Mouse (Mus musculus) embryonic fibroblast, embryonic 13.5 days (primary cell): ENCODE results near the gene Thegl. TPM values are rescaled to one million over a fixed set of nuclear protein-coding genes. Genes with fewer than 3 reads are reported as not detected.

ENCODE experiments used
- H3K27ac ChIP-seq: 2 replicates; pipeline ENCODE4 v1.5.1; 2012; ENCODE audit warnings: low read length, control low read depth, inconsistent platforms; ENCODE audit not compliant: insufficient read depth
- H3K4me1 ChIP-seq: 2 replicates; pipeline ENCODE4 v1.6.1; 2011; ENCODE audit warnings: low read length; ENCODE audit not compliant: control insufficient read depth, insufficient read depth
- H3K4me3 ChIP-seq: 2 replicates; pipeline ENCODE4 v1.5.1; 2011; ENCODE audit warnings: mild to moderate bottlenecking, control low read depth, low read length; ENCODE audit not compliant: insufficient read depth
- CTCF ChIP-seq: IDR thresholded peaks from 2 replicates; pipeline ENCODE4 v1.5.1; 2011; ENCODE audit warnings: mild to moderate bottlenecking, control low read depth, low read length, moderate library complexity, borderline replicate concordance; ENCODE audit not compliant: insufficient read depth
- POLR2A ChIP-seq: IDR thresholded peaks from 2 replicates; pipeline ENCODE4 v1.6.1; 2011; ENCODE audit warnings: low read depth, mild to moderate bottlenecking, control low read depth, low read length, moderate library complexity
- polyA plus RNA-seq: library from polyadenylated mRNA; stranded (reverse); fragments of >200 nt; gene quantifications from 2 replicates; pipeline ENCODE4 v1.2.4, GENCODE M21; 2011; ENCODE audit warnings: low read depth; ENCODE audit not compliant: missing spikeins, insufficient read length

Thegl gene
- polyA plus RNA-seq, 1 experiment = not detected

DNA sequence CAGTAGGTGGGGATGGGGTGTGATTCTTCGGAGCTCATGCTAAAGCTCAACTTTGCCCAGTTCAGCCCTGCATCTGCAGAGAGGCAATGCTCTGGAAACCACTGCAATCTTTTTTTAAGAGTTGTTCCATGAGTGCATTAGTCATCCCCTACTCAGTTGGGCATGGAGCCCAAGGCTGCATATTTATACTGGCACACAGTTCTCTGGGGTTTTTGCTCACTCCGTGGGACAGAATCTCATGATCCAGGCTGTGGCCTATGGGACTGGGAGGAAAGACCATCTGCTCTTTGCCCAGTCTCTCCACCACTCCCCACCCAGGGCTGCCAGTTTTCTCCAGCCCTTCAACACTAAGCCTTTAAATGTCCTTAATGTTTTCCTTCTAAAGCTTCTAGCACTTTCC lies 59.1 kb downstream of the Thegl start:
- Histone ChIP-seq H3K4me1 (peaks cover 7% of the 10 kb centered on the region), H3K27ac (peak overlapping the region; percentile 86), H3K4me3 (no peak overlapping the region)
- TF ChIP-seq CTCF (no peak), POLR2A (no peak)

DNA sequence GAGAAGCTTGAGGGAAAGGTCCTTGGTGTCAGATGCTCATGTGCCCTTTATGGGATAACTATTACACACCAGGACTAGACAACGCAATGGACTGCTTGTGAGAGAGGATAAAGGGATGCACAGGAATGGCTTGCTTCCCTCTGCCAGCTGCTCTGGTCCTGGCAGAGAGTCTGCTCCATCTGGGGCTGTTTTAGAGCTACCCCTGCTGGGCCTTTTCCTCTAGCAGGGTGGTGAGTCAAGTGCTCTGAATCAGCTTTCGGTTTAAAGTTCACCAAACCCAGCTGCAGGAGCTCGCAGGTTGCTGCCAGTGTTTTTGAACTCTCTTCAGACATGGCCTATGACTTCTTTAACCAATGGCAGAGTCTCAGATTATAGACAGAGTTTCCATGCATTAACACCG lies 60.1 kb downstream of the Thegl start:
- H3K27ac ChIP-seq = peak overlapping the region; percentile 86
- TF ChIP-seq POLR2A (no peak), CTCF (no peak)
- no peak overlapping the region for H3K4me3 ChIP-seq
- H3K4me1 ChIP-seq = peaks cover 10% of the 10 kb centered on the region

DNA sequence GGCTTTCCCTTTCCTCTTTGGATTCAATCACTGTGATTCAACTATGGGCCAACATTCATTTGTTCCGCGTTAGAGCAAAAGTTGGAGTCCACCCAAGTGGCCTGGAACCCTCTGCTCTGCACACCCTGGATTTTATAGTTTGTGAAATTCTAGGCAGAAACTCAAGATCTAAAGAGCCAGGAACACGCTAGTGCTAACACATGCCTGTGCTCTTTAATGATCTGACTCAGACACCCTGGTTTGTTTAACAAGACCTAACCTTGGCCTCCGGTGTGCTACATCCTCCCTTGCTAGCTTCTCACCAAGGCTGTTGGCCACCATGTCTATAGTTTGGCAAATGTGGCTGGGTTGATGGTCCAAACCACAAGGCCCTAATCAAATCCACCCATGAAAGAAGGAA lies 64.9 kb downstream of the Thegl start:
- Histone ChIP-seq H3K4me3 (no peak overlapping the region), H3K4me1 (peaks cover 4% of the 10 kb centered on the region), H3K27ac (0 out of 2 replicates have a peak overlapping the region, but pooled peaks have one; percentile 65)
- TF ChIP-seq POLR2A (no peak), CTCF (no peak)

DNA sequence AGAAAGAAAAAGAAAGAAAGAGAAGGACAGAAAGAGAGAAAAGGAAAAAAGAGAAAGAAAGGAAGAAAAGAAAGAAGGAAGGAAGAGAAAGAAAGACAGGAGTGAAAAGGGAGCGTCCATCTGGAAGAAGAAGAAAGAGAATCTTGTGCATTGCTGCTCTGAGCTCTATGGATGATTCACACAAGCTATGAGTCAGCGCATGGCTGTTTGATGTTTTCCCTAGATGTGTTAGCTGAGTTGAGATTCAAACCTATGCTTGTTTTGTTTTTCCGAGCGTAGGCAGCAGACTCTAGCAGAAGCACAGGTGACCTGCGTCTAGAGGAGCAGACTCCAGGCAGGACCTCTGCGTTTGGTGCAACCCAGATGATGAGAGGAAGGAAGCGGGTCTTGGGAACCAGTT lies 66.9 kb downstream of the Thegl start:
- H3K4me3 ChIP-seq = no peak overlapping the region
- peaks cover 4% of the 10 kb centered on the region for H3K4me1 ChIP-seq
- TF ChIP-seq POLR2A (no peak), CTCF (no peak)

DNA sequence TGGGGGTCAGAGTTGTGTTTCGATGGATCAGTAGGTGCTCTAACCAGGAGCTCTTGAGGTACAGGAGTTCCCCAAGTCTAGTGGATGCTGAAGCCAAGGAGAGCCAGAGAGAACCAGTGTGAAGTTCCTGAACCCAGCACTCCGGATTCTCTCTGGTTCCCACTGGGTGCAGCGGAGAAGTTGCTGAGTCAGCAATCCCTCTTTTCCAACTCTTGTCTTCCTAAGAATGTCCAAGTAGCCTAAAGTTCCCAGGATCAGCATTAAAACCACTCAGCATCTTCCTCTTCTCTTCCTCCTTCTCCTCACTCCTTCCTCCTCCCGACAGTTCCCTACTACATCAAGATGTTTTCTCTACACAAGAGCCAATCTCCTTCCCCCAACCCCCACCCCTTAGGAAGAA lies 68.6 kb downstream of the Thegl start:
- no peak for TF ChIP-seq POLR2A
- no peak for TF ChIP-seq CTCF
- no peak overlapping the region for H3K27ac ChIP-seq
- peaks cover 4% of the 10 kb centered on the region for H3K4me1 ChIP-seq
- H3K4me3 ChIP-seq = no peak overlapping the region

More for the DNA sequence above, 66.9 kb downstream of the Thegl start:
- H3K27ac ChIP-seq = no peak overlapping the region

DNA sequence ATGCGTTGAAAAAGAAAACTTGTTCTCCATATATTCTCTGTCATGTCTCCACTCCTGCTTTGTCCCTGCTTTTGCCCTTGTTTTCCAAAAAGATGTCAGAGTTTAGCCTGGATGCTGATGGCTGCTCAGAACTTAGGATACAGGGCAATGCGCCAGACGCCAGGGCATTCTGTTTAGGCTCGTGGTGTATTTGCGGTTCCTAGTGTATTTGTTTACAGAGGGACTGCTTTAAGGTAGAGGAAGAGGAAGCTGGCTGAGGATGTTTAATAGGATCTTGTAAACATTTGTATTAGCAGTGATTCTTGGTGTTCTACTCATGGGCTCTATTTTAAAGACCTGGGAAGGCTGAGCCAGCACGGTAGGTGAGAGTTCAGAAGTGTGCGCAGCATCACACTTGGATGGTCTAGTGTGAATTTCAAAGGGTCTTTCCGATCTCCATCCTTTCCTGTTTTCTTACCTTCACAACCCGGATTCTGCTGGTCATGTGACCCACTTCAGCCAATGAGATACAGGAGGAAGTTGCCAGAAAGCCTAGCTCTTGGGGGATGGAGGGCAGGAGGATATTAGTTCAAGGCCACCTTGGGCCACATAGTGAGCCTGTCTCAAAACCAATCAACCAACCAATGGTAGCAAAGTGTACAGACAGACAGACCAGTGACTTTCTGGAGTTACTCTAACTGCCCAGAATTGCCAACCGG lies 70.1 kb downstream of the Thegl start:
- Histone ChIP-seq H3K4me1 (no peaks in the 10 kb centered on the region; the same call in none of the 2 replicates), H3K4me3 (no peak overlapping the region), H3K27ac (no peak overlapping the region)
- TF ChIP-seq POLR2A (no peak), CTCF (no peak)

DNA sequence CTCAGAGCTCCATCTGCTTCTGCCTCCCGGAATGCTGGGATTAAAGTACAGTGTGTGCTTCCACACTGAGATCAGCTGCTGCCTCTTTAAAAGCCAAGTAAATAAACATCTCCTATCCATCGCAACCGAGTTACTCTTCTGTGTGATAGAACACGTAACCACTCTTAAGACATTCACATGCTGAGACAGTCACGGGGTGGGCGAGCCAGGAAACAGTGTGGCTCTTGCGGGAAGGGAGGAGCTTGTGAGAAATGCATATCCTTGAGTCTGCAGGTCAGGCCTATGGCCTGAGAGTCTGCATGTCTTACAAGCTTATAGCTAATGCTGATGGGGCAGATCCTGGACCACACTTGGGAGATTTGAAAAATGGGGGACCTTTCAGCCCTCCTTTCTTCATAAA lies 70.7 kb downstream of the Thegl start:
- Histone ChIP-seq H3K27ac (no peak overlapping the region), H3K4me1 (no peaks in the 10 kb centered on the region; the same call in none of the 2 replicates), H3K4me3 (no peak overlapping the region)
- no peak for TF ChIP-seq POLR2A
- TF ChIP-seq CTCF = no peak

DNA sequence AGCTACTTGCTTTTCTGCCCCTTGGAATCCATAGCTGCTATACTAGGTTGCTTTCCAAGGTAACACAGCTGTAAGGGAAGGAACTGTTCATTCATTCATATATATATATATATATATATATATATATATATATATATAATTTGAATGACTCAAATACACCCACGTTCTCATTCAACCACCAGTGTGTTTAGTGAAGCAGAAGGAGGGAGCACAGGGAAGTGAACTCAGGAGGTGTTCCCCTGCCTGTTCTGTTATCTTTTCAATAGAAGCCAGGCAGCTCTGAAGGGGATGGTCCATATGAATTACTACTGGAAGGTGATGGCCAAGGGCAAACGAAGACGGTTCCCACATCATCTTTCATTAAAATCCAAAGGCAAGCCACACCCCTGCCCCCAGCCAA lies 71.3 kb downstream of the Thegl start:
- Histone ChIP-seq H3K27ac (no peak overlapping the region), H3K4me3 (no peak overlapping the region), H3K4me1 (no peaks in the 10 kb centered on the region; the same call in 1 of the 2 replicates)
- TF ChIP-seq CTCF (no peak), POLR2A (no peak)

DNA sequence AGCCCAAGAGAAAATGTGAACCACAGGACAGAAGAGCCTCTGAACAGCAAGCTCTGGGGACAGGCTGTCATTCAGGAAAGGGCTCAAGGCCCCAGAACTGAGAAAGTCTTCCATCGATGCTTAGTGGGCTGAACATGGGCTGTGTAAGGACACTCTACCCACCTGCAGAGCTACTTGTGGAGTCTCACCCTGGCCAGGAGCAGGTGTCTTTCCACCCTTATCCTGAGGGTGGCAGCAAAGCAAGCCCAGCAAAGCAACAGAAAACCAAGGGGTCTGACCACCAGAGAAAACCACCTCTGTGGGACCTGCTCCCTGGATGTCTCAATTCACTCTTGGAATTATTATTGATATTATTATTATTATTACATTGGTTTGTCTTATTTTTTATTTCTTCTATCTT lies 73.5 kb downstream of the Thegl start:
- H3K4me3 ChIP-seq = no peak overlapping the region
- TF ChIP-seq POLR2A (no peak), CTCF (peak; percentile 37; the same call in 1 of the 2 replicates)
- peaks cover 3% of the 10 kb centered on the region; the same call in 1 of the 2 replicates for H3K4me1 ChIP-seq
- no peak overlapping the region for H3K27ac ChIP-seq

DNA sequence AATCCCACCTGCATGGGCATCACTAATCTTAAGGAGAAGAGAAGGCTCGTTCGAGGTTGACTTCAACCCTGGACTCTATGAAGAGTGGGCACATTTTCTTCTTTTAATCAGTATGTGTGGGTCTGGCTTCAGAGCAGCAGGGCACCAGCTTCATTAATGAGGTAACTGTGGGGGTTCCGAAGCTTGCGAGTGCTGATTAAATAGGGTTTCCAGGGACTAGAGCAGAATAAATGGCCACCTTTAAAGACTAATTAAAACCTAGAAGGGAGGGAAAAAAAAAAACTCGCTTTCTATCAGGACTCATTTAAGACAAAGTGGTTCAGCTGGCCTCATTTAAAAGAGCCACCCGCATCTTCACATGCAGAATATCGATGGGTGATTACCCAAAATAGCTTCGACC lies 74.1 kb downstream of the Thegl start:
- H3K27ac ChIP-seq = no peak overlapping the region
- H3K4me1 ChIP-seq = peaks cover 3% of the 10 kb centered on the region; the same call in 1 of the 2 replicates
- TF ChIP-seq CTCF (no peak), POLR2A (no peak)
- H3K4me3 ChIP-seq = no peak overlapping the region

DNA sequence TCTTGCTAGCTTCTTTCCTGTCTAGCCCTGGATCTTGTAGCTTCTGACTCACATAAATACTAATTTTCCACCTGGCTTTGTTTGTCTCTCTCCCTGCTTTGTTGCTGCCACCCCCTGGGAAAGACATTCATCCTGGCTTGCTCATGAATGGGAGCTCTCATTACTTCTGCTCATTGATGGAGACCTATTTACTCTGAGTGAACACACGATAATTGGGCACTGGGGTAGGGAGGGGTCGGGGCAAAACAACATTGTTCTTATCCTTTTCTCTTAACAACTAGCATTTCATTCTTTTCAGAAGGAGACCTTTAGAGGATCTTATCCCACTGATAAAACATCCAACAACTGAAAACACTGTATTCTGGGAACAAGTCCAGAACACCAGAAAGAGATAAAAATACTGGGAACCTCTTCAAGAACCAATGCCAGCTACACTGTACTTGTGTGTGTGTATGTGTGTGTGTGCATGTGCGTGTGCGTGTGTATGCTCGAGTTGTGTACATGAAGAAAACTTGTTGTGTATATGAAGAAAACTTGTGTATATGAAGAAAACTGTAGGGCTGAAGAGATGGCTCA lies 74.8 kb downstream of the Thegl start:
- Histone ChIP-seq H3K27ac (no peak overlapping the region), H3K4me3 (no peak overlapping the region), H3K4me1 (peaks cover 3% of the 10 kb centered on the region; the same call in 1 of the 2 replicates)
- TF ChIP-seq POLR2A (no peak), CTCF (no peak)
